Mouse (Mus musculus): ENCODE data around the gene Zfp213. TPM values are rescaled to one million over a fixed set of nuclear protein-coding genes. Genes with fewer than 3 reads are reported as not detected.

Zfp213 gene
- polyA plus RNA-seq, 1 experiment from 2014 or later, result 27.5 TPM

DNA sequence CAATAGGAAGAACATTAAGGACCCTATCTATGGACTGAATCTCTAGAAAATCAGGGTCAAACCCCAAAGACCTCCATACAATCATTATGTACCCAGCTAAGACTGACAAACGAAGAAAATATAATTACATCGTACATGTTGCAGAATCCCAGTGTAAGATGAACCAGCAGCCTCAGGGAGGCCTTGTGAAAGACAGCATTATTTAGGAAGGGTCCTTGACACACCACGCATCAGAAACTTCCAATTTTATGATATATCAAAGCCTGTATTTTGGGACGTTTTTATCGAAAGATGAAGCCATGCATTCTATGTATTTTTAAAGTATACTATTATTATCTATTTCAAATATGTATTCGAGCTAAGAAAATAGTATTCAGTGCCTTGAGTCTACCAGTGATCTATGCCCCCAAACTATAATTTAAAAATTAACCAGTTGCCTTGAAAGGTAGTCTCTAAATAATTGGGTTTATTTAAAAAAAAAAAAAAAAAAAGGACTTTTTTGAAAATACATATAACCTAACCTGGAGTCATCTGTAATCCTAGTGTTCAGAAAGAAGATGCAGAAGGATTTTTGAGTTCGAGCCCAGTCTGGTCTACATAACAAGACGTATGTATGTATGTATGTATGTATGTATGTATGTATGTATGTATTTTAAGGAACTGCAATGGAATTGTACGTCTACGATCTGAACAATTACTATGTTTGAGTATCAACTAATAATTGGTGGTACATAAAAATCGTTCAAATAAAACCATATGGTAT is 16.2 kb downstream of the Zfp213 start:
- WGBS, result 51% methylated on average over 11 of the region's 11 CpGs
- no peaks in the 10 kb centered on the region for H3K36me3 ChIP-seq
- peak; percentile 8 for DNase-seq (ENCODE audit: low spot score)
- peaks cover 7% of the 10 kb centered on the region; the same call in 1 of the 2 replicates for H3K27me3 ChIP-seq (ENCODE audit: low read depth, poor library complexity, severe bottlenecking)
- no peak overlapping the region for H3K27ac ChIP-seq (replicated peaks)
- H3K9me3 ChIP-seq (replicated peaks), result no peaks in the 10 kb centered on the region
- H3K4me1 ChIP-seq, result peaks cover 30% of the 10 kb centered on the region
- H3K4me3 ChIP-seq, result peak overlapping the region; percentile 80

DNA sequence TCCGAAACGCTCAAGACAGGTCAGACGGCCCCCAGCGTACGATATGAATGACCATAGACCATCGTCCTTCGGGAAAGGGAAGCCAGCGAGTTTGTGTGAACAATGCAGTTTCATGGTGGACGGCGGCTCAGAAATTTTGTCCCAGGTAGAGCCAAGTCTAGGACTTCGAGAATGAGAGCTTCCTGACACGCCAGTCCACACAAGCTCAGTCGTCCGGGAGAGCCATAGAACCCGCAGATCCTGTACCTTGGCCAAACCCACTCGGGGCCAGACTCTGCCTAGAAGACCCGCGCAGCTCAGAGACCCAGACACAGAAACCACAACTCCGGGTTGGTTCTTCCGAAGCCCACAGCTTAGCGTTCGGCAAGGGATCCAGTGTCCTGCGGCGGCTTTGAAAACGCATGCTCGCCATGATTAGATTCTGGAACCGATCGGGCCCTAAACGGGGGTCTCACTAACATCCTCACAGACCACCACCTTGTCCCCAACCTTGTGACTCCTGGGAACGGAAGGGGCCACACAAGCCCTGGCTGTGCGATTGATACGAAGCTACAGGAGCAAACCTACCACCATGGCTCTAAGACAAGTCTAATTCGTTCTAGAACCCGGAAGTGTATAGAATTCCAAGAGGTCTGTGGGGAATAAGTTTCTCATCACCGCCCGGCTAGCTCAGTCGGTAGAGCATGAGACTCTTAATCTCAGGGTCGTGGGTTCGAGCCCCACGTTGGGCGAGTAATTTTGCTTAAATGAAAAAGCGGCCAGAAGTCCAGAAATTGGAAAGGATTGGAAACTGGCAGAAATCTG is 17.1 kb downstream of the Zfp213 start:
- Histone ChIP-seq H3K27me3 (ENCODE audit: low read depth, poor library complexity, severe bottlenecking) (peaks cover 14% of the 10 kb centered on the region), H3K4me3 (peak overlapping the region; percentile 80), H3K9me3 (replicated peaks) (no peaks in the 10 kb centered on the region), H3K27ac (replicated peaks) (peak overlapping the region; percentile 82), H3K36me3 (no peaks in the 10 kb centered on the region), H3K4me1 (peaks cover 38% of the 10 kb centered on the region)
- WGBS, result under 1% methylated on average over 42 of the region's 42 CpGs
- DNase-seq (ENCODE audit: low spot score), result peak; percentile 89

DNA sequence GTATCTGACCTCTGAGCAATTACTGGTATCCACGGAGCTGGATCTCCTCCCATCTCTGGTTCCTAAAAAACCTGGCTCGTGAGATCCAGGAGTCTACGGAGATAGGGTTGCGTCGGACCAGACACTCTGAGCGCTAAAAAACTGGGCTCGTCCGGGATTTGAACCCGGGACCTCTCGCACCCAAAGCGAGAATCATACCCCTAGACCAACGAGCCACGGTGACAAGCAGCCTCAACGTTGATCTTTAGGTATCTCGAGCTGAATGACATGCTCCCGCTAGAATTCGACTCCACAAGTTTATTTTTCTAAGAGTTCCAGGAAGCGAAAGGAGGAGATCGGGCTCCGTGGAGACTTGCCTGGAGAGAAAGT is 17.7 kb downstream of the Zfp213 start:
- 0% methylated on average over 20 of the region's 20 CpGs for WGBS
- no peaks in the 10 kb centered on the region for H3K36me3 ChIP-seq
- peaks cover 38% of the 10 kb centered on the region for H3K4me1 ChIP-seq
- peak overlapping the region; percentile 80 for H3K4me3 ChIP-seq
- peak overlapping the region; percentile 82 for H3K27ac ChIP-seq (replicated peaks)
- peak; percentile 86 for DNase-seq (ENCODE audit: low spot score)
- H3K27me3 ChIP-seq (ENCODE audit: low read depth, poor library complexity, severe bottlenecking), result peaks cover 20% of the 10 kb centered on the region
- no peaks in the 10 kb centered on the region for H3K9me3 ChIP-seq (replicated peaks)

DNA sequence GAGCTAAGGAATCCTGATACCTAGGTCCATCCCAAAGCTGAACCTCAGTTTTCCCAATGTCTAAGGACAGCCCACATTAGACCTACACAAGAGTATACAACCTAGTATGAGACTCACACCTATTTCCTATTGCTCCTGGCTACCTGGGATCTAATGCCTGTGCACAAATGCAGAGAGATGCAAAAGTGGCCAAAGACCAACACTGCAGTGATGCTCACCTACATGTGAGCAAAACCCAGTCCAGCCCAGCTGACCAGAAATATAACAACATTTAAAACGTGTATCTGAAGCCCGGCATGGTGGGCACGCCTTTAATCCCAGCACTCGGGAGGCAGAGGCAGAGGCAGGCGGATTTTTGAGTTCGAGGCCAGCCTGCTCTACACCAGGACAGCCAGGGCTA is 18.2 kb downstream of the Zfp213 start:
- DNase-seq (ENCODE audit: low spot score), result no peak
- H3K36me3 ChIP-seq, result no peaks in the 10 kb centered on the region
- WGBS, result 13% methylated on average over 6 of the region's 6 CpGs
- peaks cover 23% of the 10 kb centered on the region for H3K27me3 ChIP-seq (ENCODE audit: low read depth, poor library complexity, severe bottlenecking)
- H3K4me3 ChIP-seq, result peak overlapping the region; percentile 80
- no peaks in the 10 kb centered on the region for H3K9me3 ChIP-seq (replicated peaks)
- peaks cover 37% of the 10 kb centered on the region for H3K4me1 ChIP-seq
- no peak overlapping the region for H3K27ac ChIP-seq (replicated peaks)

DNA sequence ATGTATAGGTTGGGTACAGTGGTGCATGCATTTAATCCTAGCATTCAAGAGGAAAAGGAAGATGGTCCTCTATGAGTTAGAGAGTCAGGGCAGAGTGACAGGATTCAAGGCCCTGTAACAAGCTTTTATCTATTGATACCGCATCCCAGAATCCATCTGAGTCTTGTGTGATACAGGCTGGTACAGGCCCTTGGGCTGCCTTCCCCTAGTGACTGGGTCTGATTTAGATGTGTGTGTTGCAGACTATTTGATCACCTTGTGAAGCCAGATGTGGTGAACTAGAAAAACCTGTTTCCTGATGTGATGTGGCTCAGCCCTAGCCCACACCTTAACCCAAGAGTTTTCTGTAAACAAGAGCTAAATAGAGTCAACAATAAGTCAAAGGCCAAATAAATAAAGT is 19.3 kb downstream of the Zfp213 start:
- H3K27ac ChIP-seq (replicated peaks), result no peak overlapping the region
- no peak for DNase-seq (ENCODE audit: low spot score)
- no peaks in the 10 kb centered on the region for H3K36me3 ChIP-seq
- H3K9me3 ChIP-seq (replicated peaks), result no peaks in the 10 kb centered on the region
- 93% methylated on average over 1 of the region's 1 CpGs for WGBS
- H3K27me3 ChIP-seq (ENCODE audit: low read depth, poor library complexity, severe bottlenecking), result peaks cover 30% of the 10 kb centered on the region
- peaks cover 39% of the 10 kb centered on the region for H3K4me1 ChIP-seq
- no peak overlapping the region for H3K4me3 ChIP-seq

DNA sequence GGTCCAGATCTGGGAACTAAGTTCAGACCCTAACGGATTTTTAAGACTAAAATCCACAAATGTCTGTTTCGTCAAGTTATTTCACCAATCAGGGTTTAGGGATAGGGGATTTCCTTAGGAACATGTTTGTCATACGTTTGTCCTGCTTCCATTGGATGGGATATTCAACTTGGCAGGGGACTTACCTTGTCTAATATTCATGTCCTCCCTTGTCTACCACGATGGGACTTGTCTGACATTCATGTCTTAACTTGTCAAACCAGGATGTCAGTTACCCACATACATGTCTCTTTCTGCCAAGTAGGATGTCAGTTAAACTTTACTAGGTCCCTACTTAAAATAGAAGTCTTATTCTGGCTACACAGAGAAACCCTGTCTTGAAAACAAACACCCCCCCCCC is 20.1 kb downstream of the Zfp213 start:
- no peak overlapping the region for H3K27ac ChIP-seq (replicated peaks)
- peaks cover 31% of the 10 kb centered on the region for H3K4me1 ChIP-seq
- peaks cover 38% of the 10 kb centered on the region for H3K27me3 ChIP-seq (ENCODE audit: low read depth, poor library complexity, severe bottlenecking)
- H3K9me3 ChIP-seq (replicated peaks), result no peaks in the 10 kb centered on the region
- WGBS, result 79% methylated on average over 4 of the region's 4 CpGs
- H3K36me3 ChIP-seq, result no peaks in the 10 kb centered on the region
- H3K4me3 ChIP-seq, result no peak overlapping the region
- no peak for DNase-seq (ENCODE audit: low spot score)

DNA sequence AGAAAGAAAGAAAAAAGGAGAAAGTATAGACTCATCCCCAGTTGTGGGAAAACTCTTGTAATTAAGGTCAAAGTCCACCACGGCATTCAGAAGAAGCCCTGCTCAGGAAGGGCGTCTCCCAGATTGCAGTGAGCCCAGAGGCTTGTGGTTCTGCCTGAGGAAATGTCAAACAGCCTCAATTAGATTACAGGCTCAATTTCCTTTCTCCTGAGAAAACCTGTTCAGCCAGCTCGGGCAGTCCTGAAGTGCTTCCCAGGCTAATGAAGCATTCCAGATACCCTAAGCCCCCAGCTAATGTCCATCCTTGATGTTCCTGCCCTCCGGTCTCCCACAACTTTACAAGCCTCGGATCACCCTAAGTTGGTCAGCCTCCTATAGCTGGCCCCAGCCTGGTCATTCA is 20.7 kb downstream of the Zfp213 start:
- Histone ChIP-seq H3K4me3 (no peak overlapping the region), H3K27ac (replicated peaks) (no peak overlapping the region), H3K4me1 (peaks cover 31% of the 10 kb centered on the region), H3K9me3 (replicated peaks) (no peaks in the 10 kb centered on the region), H3K27me3 (ENCODE audit: low read depth, poor library complexity, severe bottlenecking) (peaks cover 44% of the 10 kb centered on the region), H3K36me3 (no peaks in the 10 kb centered on the region)
- peak; percentile 11 for DNase-seq (ENCODE audit: low spot score)
- WGBS, result 56% methylated on average over 5 of the region's 5 CpGs

DNA sequence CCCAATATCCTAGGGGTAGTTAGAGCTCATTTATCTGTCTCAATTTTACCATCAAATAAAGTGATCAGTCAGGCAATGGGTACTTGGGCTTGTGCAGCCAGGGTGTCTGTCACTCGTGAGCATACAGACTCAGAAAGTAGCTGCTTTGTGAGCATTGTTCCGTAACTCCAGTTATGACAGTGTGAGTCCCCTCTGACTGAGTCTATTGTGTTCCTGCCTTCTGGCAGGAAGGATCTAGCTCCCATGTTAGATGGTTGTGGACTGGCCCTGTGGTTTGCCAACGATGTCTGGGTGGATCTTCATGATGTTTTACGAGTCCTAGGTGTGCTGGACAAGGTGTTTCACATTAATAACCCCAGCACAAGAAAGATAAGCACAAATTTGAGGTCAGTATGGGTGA is 21.2 kb downstream of the Zfp213 start:
- Histone ChIP-seq H3K27me3 (ENCODE audit: low read depth, poor library complexity, severe bottlenecking) (peaks cover 49% of the 10 kb centered on the region), H3K9me3 (replicated peaks) (no peaks in the 10 kb centered on the region), H3K36me3 (no peaks in the 10 kb centered on the region), H3K4me1 (peaks cover 36% of the 10 kb centered on the region), H3K4me3 (no peak overlapping the region), H3K27ac (replicated peaks) (no peak overlapping the region)
- WGBS, result 54% methylated on average over 4 of the region's 4 CpGs
- DNase-seq (ENCODE audit: low spot score), result no peak

DNA sequence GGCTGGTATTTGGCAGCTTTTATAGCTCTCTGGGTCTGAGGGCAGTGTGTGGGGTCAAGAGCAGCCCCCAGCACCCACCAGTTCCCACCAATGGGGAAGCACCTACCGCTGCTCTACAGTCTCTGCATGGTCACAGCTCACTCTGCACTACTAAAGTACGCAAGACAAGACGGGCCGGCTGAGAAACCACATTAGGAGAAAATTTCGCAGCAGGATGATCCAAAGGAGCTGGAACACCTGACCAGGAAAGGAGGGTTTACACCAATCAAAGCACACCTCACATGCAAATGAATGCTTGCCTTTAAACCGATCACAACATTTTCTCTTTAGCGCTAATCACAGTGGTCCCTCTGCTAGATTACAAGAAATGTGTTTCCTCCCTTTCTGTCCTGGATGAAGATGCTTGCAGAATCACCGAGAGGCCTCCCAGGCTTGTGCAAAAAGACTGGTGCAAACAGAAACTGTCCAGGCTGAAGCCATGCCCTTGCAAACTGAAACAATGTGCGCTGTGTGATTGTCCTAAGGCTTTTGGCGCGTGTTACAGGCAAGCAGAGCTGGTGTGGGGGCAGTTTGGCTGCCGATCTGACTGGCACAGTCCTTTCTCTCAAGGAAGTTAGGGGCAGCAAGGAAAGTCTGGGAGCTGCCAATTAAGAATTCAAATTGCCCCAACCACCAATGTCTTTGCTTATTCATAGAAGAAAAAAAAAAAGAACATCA is 21.9 kb downstream of the Zfp213 start:
- H3K36me3 ChIP-seq, result no peaks in the 10 kb centered on the region
- H3K27ac ChIP-seq (replicated peaks), result 0 out of 2 replicates have a peak overlapping the region, but pooled peaks have one; percentile 23
- peaks cover 56% of the 10 kb centered on the region for H3K27me3 ChIP-seq (ENCODE audit: low read depth, poor library complexity, severe bottlenecking)
- no peaks in the 10 kb centered on the region for H3K9me3 ChIP-seq (replicated peaks)
- 12% methylated on average over 12 of the region's 12 CpGs for WGBS
- DNase-seq (ENCODE audit: low spot score), result peak; percentile 24
- peaks cover 40% of the 10 kb centered on the region for H3K4me1 ChIP-seq
- H3K4me3 ChIP-seq, result peak overlapping the region; percentile 39

DNA sequence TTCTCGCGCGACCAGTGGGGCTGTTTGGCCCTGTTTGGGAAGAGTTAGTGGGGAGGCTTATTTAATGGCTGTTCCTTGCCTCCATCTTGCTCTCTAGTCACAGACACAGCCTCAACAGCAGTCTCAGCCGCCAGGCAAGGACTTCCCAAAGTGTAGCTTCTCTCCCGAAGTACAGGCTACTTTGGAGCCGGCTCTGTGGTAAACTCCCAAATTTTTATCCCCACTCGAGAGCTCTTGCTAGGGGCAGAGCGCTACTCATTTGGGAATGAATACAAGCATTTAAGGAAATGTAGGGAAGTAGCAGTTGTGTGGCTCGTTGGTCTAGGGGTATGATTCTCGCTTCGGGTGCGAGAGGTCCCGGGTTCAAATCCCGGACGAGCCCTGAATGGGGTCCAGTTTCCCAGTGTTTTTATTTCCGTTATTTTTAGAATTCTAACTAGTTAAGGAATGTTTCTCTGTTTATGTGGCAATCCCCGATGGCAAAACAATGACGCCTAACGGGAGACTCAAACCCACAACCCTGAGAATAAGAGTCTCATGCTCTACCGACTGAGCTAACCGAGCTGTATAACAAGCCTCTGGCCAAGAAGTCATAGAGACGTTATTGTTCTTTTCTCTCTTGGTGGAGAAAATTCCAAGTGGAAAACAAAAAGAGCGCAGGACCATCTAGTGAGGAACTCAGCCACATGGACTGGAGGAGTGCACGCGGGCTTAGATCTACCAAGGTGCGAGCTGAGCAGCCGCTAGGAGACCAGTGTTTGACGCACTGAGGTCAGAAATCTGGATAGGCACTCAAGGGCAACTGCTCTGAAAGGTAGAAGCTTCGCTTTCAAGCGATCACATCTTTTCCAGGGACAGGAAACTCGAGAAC is 23.2 kb downstream of the Zfp213 start:
- H3K27ac ChIP-seq (replicated peaks), result no peak overlapping the region; the same call in 1 of the 2 replicates
- H3K4me3 ChIP-seq, result peak overlapping the region; percentile 46
- no peaks in the 10 kb centered on the region for H3K36me3 ChIP-seq
- H3K9me3 ChIP-seq (replicated peaks), result no peaks in the 10 kb centered on the region
- H3K27me3 ChIP-seq (ENCODE audit: low read depth, poor library complexity, severe bottlenecking), result peaks cover 60% of the 10 kb centered on the region
- 7% methylated on average over 31 of the region's 31 CpGs for WGBS
- H3K4me1 ChIP-seq, result peaks cover 40% of the 10 kb centered on the region
- peak; percentile 59 for DNase-seq (ENCODE audit: low spot score)

DNA sequence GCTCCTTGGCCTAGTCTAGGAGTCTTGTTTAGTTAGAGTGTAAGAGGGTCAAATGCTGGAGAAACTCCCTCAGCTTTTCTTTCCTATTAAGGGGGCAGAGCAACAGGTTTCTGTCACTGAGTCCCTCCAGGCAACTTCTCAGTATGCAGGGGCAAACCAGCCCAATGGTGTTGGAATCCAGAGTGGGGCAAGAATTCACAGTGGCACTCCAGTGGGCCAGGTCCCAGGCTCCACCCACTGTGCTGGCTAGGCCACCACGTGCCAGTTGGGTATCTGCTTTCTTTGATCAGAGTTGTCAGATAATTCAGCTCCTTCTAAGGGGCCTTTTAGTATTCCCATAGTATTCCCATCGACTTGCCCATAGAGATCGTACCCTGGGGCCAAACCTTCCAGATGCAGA is 23.9 kb downstream of the Zfp213 start:
- Histone ChIP-seq H3K4me1 (peaks cover 40% of the 10 kb centered on the region), H3K27me3 (ENCODE audit: low read depth, poor library complexity, severe bottlenecking) (peaks cover 61% of the 10 kb centered on the region), H3K9me3 (replicated peaks) (no peaks in the 10 kb centered on the region), H3K27ac (replicated peaks) (no peak overlapping the region), H3K36me3 (no peaks in the 10 kb centered on the region), H3K4me3 (peak overlapping the region; percentile 46)
- WGBS, result 41% methylated on average over 3 of the region's 3 CpGs
- DNase-seq (ENCODE audit: low spot score), result no peak

DNA sequence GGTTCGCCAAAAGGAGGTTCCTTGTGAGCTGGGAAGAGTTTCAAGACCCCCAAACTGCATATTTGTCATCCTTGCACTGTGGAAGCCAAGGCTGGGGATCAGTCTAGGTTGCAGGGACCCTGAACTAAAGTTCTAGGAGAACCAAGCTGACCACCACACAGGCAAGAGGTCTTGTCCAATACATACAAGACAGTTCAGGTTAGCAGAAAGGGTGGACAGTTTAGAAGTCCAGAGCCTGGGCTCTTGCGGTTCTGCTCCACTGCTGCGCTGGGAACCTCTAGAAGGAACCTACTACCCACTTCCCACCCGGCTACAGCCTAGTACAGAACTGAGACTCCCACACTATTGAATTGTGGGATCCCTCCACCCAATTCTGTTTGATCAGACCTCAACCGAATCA is 24.4 kb downstream of the Zfp213 start:
- Histone ChIP-seq H3K9me3 (replicated peaks) (no peaks in the 10 kb centered on the region), H3K27ac (replicated peaks) (no peak overlapping the region), H3K27me3 (ENCODE audit: low read depth, poor library complexity, severe bottlenecking) (peaks cover 66% of the 10 kb centered on the region), H3K4me3 (no peak overlapping the region), H3K36me3 (no peaks in the 10 kb centered on the region), H3K4me1 (peaks cover 44% of the 10 kb centered on the region)
- DNase-seq (ENCODE audit: low spot score), result peak; percentile 11
- WGBS, result 86% methylated on average over 5 of the region's 5 CpGs
